Mouse (Mus musculus) T-helper 1 cell (primary cell): Measurements from ENCODE around the gene Rdh7.
"Not testable (repeated sequence)": the region's sequence is repeated elsewhere in the genome, so short reads cannot be mapped to it uniquely, and the experiment has no call there.

Experiments
- in situ Hi-C: fragments of 300-600 bp; cut with MboI, MseI; formaldehyde crosslinking; loops from one replicate; pipeline ENCODE4 v1.15.1; 2025; ENCODE audit warnings: high pct_unique_total_duplicates

Rdh7 gene

DNA sequence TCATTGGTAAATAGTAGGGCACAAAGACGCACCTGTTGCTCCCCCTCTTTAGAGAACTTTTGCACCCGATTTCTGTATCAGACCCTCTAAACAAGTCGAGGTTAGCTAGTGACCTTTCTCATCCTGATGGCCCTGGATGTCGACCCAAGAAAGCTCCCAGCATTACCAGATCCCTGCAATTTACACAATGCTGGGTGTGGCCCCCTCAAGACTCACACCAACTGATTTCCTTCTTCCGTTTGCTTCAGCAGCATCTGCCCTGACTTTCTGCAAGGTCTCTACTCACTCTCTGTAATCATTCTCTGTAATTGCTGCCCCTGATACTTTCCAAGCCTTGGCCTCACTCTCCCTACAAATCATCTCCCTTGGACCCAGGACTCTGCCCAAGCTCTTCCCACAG lies 8.1 kb upstream of the Rdh7 start:
- in situ Hi-C loops, result no loop called here

DNA sequence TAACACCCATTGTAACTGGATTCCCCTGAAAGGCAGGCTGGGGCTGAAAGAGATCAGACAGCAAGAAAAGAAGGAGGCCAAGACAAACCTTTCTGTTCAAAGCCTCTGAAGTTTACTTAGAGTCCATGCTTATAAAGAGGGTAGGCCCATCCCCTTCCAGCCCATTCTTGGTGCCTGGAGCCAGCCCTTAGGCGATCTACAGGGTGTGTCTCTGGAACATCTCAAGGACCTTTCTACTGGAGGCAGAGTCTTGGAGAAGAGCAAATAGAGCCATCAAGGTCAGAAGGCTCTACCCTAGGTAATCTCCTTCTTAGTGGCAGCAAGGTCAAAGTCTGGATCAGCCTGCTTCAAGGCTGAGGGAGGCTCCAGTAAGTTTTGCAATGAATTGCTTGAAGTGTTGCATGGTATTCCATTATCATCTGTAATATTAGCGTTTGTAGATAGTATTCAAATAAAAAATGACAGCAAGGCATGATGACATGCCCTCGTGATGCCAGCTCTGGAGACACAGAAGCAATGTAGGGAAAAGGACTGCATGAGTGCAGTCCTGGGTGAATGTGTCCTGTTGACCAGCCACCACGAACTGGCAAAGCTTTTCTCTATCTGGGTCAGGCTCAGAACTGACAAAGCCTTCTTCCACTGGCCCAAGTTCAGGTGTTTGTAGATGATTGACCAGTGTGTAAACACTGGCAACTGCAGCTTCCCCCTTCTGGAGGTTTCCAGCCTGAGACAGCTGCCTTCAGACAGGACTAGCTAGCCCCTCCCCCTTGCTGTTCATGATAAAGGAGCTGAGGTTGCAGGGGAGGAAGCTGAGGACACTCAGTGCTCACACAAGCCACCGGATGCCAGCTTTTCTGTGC lies 4.8 kb upstream of the Rdh7 start:
- in situ Hi-C loops, result not testable (repeated sequence)

DNA sequence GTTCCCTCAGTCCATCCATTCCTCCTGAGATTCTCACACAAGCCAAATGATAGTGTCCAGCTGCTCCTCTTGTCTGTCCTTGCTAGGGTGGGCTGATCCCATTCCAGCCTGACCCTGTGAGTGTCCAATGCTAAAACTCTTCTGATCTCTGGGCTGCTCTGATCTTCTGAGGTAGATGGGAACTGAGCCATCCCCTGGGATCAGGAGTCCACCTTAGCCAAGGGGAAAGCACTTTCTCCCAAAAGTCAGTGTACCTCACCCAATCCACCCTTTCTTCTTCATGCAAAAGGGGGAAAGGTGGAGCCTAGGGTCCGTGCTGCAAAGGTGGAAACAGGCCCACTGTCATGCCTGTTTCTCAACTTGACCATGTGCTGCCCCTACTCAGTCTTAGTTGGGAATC lies 2.9 kb upstream of the Rdh7 start:
- in situ Hi-C loops, result no loop called here

DNA sequence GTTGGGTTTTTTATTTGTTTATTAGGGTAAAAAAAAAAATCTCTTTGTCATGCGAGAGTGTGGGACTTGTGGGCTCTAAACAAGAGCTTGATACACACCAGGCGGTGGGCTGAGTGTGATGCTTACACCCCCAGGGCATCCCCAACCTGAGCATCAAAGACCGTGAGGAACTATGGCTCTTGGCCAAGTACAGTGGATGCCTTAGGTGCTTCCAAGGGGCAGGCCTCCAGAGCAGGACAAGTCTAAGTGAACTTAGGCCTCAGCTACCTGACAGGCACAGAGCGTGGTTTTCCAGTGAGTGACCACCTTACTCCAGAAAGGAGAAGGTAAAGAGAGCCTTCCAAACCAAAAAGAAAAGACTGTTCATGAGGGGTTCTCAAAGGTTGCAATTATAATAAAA lies 1.6 kb downstream of the Rdh7 start:
- in situ Hi-C loops, result no loop called here

DNA sequence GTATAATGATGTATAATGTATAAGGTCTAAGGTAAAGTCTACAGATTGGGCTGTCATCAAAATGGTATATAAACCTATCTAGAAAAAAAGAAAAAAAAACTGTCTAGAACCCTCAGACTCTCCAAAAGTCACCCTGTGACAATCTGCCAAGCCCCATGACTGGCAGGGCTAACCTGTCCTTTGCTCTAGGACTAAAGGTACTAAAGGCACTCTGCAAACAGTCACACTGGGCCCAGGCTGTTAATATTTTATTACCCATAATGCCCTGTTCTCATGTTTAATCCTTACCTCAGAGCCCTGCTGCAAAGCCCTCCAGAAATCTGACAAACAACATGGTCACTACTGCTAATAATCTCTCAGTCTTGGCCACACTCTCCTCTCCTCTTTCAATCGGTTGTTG lies 2.1 kb downstream of the Rdh7 start:
- in situ Hi-C loops, result no loop called here

DNA sequence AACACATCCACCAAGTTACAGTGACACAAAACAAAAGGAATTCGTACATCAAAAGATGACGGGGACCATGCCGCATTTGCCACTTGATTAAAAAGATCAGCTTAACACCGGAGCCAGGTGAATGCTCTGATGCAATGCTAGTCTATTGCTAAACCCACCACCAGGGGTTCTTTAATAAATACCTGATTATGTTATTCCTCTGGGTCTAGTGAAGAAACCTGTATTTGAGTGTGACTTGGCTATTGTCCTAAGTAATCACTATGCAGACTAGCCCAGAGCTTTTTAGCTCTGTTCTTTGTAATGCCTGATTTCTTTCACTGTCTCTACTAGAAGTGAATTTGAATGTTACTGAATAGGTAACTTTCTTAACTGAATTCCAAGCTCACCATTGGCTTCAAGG lies 7.6 kb downstream of the Rdh7 start:
- in situ Hi-C loops, result no loop called here

DNA sequence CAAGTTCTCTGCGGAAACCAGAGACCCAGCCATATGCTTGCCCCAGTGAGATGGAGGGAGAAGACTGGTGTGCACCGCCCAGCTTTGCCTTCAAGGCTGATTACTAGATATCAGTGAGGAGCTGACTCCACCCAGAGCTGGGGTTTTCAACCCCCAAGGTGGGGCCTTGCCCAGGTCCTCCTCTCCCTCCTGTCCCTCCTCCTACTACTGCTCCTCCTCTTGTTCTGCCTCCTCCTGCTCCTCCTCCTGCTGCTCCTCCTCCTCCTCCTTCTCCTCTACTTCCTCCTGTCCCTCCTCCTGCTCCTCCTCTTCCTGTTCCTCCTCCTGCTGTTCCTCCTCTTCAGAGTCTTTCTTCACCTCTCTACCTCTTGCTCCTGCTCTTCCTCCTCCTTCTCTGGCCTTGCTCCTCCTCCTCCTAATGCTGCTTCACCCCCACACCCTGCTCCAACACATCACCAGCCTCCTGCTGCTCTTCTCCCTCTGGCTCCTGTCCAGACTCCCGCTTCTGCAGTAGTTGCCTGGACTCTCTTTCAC lies 9.4 kb downstream of the Rdh7 start:
- in situ Hi-C loops, result loop anchor here (10.0 kb wide), 1 partner anchor 906 kb away; no protein-coding TSS in a partner anchor

DNA sequence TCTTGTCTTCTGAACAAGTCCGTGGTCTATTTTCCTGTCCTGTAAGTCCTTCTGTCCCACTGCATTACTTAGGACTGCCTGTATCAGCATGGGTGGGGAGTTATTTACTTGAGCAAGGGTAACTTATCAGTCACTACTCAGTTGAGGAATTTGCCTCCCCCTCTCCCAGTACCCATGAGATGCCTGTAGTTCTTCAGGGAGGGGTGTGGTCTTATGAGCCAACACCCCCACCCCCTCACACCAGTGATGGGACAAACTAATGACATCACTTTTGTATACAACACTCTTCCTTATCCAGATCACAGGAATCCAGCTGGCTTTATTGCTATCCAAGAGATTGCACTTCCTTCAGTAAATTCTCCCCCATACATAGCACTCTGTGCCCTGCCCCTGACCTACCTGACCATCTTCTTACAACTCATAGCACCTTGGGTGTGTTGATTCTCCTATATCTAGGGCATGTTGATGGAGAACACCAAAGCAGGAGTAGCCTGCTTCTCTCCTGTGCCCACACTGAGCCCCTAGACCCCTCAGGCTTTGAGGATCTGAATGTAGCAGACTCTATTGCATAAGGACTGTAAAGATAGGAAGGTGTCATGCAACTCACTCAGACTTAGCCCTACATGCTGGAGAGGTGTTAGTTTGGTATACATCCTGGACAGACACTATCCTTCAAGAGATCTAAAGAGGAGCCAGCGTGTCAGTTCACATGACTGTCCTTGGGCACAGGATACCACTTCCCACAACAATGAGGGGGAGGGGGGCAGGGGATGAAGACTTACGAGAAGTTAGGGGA lies 10.2 kb downstream of the Rdh7 start:
- in situ Hi-C loops, result loop anchor here (10.0 kb wide), 1 partner anchor 906 kb away; no protein-coding TSS in a partner anchor

DNA sequence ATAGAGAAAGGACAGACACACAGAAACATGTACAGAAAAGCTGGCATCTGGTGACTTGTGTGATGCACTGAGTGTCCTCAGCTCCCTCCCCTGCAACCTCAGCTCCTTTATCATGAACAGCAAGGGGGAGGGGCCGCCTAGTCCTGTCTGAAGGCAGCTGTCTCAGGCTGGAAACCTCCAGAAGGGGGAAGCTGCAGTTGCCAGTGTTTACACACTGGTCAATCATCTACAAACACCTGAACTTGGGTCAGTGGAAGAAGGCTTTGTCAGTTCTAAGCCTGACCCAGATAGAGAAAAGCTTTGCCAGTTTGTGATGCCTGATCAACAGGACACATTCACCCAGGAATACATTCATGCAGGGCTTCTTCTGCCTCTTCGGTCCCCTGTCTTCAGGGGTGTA lies 10.9 kb downstream of the Rdh7 start:
- in situ Hi-C loops, result loop anchor here (10.0 kb wide), 1 partner anchor 907 kb away; no protein-coding TSS in a partner anchor

DNA sequence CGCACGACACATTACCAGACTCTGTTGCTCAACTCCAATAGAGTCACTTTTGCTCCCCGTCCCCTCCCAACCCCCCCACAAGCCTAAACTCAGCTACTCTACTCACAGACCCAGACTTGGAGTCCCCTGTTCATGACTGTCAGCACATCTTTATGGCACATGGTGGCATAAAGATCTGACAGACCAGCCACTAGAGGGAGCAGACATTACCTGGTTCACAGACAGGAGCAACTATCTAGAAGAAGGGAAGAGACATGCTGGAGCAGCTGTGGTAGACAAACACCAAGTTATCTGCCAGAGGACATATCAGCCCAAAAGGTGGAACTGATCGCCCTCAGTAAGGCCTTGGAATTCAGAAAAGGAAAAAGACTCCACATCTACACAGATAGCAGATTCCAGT lies 16.1 kb downstream of the Rdh7 start:
- in situ Hi-C loops, result loop anchor here (10.0 kb wide), 1 partner anchor 912 kb away; no protein-coding TSS in a partner anchor

DNA sequence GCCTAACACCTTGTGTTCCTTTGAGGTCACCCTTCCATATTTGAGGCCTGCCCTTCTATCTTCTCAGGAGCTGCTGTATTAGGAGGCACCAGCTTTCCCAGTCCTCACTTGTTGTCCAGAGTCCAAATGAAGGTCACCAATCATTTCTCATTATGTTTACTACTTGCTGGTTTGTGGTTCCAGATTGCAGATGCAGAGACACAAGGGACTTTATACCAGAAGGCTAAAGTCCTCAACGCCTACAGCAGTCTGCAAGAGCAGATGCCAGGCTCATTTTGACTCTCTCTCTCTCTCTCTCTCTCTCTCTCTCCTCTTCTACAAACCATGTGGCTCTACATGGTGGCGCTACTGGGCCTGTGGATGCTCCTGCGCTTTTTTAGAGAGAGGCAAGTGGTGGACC lies 22.4 kb downstream of the Rdh7 start, which contains the start of gene Rdh16f2:
Gene Rdh16f2, plus strand, starts transcription at position 243 of the 400 bp plus-strand sequence.
- in situ Hi-C loops, result no loop called here

DNA sequence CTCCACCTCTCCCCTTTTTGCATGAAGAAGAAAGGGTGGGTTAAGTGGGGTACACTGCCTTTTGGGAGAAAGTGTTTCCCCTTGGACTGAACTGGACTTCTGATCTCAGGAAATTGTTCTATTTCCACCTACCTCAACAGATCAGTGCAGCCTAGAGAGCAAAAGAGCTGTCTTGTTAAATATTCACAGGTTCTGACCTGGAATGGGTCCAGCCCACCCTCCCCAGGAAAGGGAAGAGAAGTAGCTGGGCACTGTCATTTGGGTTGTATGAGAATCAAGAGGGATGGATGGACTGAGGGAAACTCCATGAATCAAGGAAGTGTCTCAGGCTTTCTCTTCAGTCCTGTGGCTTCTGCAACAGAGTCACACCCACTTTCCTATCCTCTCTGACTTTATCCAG lies 23.7 kb downstream of the Rdh7 start:
- in situ Hi-C loops, result no loop called here

DNA sequence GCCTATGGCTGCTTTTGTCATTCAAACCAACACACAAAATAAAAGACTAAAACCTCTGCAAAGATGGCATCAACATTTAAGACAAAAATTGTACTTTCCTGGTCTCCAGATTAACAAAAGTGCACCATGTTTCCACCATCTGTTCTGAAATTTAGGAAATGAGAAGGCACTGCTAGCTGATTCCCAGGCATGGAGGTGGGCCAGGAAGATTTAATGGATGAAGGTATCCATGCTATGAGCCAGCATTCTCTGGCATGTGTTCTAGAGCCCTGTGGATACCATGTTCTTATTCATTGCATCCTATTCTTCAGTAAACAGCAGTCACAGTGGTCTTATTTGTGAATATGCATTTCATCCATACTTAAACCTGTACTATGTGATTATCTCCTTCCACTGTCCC lies 32.2 kb downstream of the Rdh7 start:
- in situ Hi-C loops, result no loop called here

DNA sequence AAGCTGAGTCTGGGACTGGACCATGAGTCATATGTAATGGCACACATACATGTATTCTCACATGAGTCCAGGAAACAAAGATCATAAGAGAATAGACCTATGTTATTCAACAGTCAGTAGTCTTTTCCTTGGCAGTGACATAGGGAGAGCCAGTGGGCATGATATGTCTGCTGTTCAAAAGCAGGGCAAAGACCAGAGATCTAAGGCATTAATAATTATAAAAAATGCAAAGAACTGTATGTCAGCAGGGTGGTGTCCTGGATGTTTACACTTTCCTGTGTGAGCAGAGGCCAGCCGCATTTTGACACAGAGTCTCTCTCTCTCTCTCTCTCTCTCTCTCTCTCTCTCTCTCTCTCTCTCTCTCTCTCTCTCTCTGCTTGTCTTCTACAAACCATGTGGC lies 39.0 kb downstream of the Rdh7 start, which contains the start of gene Rdh19:
Gene Rdh19, plus strand, starts transcription at position 301 of the 400 bp plus-strand sequence.
- in situ Hi-C loops, result no loop called here

DNA sequence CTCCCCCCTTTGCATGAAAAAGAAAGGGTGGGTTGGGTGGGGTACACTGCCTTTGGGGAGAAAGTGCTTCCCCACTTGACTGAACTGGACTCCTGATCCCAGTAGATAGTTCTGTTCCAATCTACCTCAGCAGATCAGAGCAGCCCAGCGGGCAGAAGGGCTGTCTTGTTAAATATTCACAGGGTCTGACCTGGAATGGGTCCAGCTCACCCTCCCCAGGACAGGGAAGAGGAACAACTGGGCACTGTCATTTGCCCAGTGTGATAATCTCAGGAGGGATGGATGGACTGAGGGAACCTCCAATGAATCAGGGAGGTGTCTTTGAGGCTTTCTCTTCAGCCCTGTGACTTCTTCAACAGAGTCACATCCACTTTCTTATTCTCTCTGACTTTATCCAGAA lies 40.5 kb downstream of the Rdh7 start:
- in situ Hi-C loops, result no loop called here

DNA sequence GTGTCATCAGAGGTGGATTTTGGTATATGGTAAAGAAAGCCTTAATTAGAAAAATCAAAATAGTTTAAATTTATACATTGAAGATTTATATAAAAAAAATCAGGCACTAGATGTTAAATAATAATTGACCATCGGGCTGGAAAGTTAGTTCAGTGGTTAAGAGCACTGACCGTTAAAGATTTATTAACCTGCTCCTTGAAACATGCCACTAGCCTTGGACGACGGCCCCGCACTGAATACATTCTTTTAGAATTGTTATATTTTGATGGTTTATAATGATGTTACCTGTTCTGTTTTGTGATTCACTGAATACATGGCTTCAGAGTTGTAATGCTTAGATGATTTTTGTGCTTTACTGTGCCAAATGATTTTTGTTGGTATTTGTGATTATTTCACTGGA lies 42.7 kb downstream of the Rdh7 start:
- in situ Hi-C loops, result not testable (repeated sequence)

DNA sequence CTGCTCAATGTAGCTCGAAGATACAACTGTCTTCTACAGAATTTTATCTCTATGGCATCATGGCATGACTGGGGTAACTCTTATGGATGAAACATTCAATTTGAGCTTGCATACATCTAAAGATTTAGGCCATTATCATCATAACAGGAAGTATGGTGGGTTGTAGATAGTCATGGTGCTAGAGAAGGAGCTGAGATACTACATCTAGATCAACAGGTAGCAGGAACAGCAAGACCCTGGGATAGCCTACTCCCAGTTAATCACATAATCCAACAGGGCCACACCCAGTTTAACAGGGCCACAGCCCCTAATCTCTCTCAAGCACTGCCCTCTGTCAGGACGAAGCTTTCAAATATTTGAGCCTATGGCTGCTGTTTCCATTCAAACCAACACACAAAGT lies 47.8 kb downstream of the Rdh7 start:
- in situ Hi-C loops, result no loop called here

DNA sequence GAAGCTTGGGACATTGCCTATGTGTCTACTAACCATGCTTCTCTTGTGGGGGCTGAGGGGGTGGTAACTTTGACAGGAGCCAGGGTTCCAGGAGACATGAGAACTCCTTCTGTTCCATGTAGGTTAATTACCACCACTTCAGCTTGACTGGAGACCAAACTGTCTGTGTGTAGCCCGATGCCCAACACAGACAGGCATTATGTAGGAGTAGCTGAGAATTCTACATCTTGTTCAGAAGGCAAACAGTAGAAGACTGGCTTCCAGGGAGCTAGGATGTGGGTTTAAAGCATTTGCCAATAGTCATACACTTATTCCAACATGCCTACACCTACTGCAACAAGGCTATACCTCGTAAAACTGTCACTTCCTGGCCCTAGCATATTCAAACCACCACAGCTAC lies 50.1 kb downstream of the Rdh7 start:
- in situ Hi-C loops, result no loop called here

DNA sequence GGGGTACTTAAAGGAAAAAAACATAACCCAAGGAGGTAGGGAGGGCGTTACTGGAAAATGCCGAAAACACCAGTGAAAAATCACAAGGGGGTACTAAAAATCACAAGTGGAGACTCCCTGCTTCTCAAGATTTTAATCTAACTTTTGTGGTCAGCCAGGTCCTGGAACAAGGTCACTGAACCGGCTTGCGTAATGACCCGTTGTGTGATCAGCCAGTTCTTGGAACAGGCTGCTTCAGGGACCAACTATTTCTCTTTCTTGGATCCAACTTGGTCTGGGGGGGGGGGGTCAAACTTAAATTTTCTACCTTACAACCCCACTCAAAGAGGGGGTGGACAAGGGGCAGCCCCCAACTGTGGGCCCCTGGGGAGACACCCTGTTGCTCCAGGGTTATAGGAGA lies 50.8 kb downstream of the Rdh7 start:
- in situ Hi-C loops, result not testable (repeated sequence)

DNA sequence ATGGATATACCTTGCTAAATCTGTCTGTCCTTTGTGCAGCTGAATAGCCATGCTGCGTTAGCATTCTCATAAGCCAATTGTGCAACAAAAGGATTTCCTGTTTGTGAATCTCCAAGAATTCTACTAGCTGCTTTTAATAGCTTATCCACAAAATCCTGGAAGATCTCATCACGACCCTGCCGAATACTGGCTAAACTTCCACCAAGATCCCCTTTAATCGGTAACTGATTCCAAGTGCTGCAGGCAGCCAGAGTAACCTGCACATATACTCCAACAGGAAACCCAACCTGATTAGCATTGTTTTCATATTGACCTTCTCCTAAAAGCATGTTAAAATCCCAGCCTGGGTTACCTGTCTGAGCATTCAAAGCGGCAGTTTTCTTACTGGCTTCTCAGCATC lies 53.3 kb downstream of the Rdh7 start:
- in situ Hi-C loops, result no loop called here

DNA sequence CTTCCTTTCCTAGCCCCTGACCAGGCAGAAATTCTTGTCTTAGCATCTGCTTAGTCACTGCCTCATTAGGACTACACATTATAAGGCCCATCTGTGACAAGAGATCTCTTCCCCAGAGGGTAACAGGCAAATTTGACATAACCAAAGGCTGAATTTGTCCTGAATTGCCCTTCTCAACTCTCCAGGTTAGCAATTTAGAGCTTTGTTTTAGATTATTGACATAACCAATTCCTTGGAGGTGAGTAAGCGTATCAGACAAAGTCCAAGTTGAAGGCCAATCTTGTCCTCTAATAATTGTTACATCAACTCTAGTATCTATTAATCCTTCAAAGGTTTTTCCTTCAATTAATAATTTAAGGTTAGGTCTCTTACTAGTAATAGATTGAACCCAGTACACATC lies 54.4 kb downstream of the Rdh7 start:
- in situ Hi-C loops, result not testable (repeated sequence)
